Mouse (Mus musculus): ENCODE results near the gene Lclat1.
"Not testable (repeated sequence)": the region's sequence is repeated elsewhere in the genome, so short reads cannot be mapped to it uniquely, and the experiment has no call there.

The Lclat1 gene

GRCm38 (mm10) chr17:73246036-73246435 lies 138.3 kb downstream of the Lclat1 start:
- DNase-seq: no peak

GRCm38 (mm10) chr17:73246926-73247325 lies 139.1 kb downstream of the Lclat1 start:
- no peak for DNase-seq

- DNase-seq: no peak
Observed at GRCm38 (mm10) chr17:73247758-73248157, 140.0 kb downstream of the Lclat1 start.

GRCm38 (mm10) chr17:73250488-73251141 lies 142.8 kb downstream of the Lclat1 start:
- DNase-seq: no peak

- no peak for DNase-seq
Observed at GRCm38 (mm10) chr17:73251142-73251502, 143.3 kb downstream of the Lclat1 start.

GRCm38 (mm10) chr17:73251812-73252608 lies 144.2 kb downstream of the Lclat1 start:
- peak; percentile 29 for DNase-seq

GRCm38 (mm10) chr17:73253291-73253969 lies 145.6 kb downstream of the Lclat1 start:
- DNase-seq: no peak

- no peak for DNase-seq
Observed at GRCm38 (mm10) chr17:73255801-73256200, 148.0 kb downstream of the Lclat1 start.

GRCm38 (mm10) chr17:73258620-73259019 lies 150.8 kb downstream of the Lclat1 start:
- peak; percentile 41 for DNase-seq

GRCm38 (mm10) chr17:73259258-73259657 lies 151.5 kb downstream of the Lclat1 start:
- not testable (repeated sequence) for DNase-seq

GRCm38 (mm10) chr17:73262558-73262957 lies 154.8 kb downstream of the Lclat1 start:
- no peak for DNase-seq

GRCm38 (mm10) chr17:73263077-73263501 lies 155.3 kb downstream of the Lclat1 start:
- no peak for DNase-seq

- no peak for DNase-seq
Observed at GRCm38 (mm10) chr17:73270871-73271796, 163.3 kb downstream of the Lclat1 start.

- DNase-seq: no peak
Observed at GRCm38 (mm10) chr17:73271797-73272600, 164.2 kb downstream of the Lclat1 start.

- DNase-seq: no peak
Observed at GRCm38 (mm10) chr17:73273809-73274208, 166.0 kb downstream of the Lclat1 start.

- no peak for DNase-seq
Observed at GRCm38 (mm10) chr17:73275066-73275465, 167.3 kb downstream of the Lclat1 start.

GRCm38 (mm10) chr17:73277770-73278169 lies 170.0 kb downstream of the Lclat1 start:
- no peak for DNase-seq

GRCm38 (mm10) chr17:73282702-73283101 lies 174.9 kb downstream of the Lclat1 start:
- DNase-seq: not testable (repeated sequence)

GRCm38 (mm10) chr17:73284301-73284700 lies 176.5 kb downstream of the Lclat1 start:
- no peak for DNase-seq

All from kidney, postnatal 10 days (tissue).